Mouse (Mus musculus) limb, embryonic 14.5 days (tissue): ENCODE data around the gene Pla2g5. TPM values are rescaled to one million over a fixed set of nuclear protein-coding genes. Genes with fewer than 3 reads are reported as not detected.

Experiments used
- ATAC-seq: fragments of 200-750 bp; cut with Nextera tagmentation; 2 replicates; pipeline ENCODE4 v1.8.0; 2017; ENCODE audit warnings: low read depth, moderate number of reproducible peaks, moderate TSS enrichment; ENCODE audit not compliant: low FRiP score
- DNase-seq: peaks from one replicate; pipeline ENCODE4 v3.0.0-alpha.2; 2015; ENCODE audit warnings: low spot score
- H3K27ac ChIP-seq: fragments of 300-500 bp; sonication (generic); replicated peaks from 2 replicates; pipeline ENCODE4 v1.5.1; 2014; ENCODE audit warnings: low read depth, mild to moderate bottlenecking, low read length, moderate library complexity, mixed read lengths
- H3K27me3 ChIP-seq: fragments of 300-500 bp; sonication (generic); 2 replicates; pipeline ENCODE4 v1.6.1; 2014; ENCODE audit warnings: low read length, mixed read lengths; ENCODE audit not compliant: control insufficient read depth, insufficient read depth
- H3K36me3 ChIP-seq: fragments of 300-500 bp; sonication (generic); 2 replicates; pipeline ENCODE4 v1.6.1; 2014; ENCODE audit warnings: mild to moderate bottlenecking, low read length, moderate library complexity, mixed read lengths; ENCODE audit not compliant: control insufficient read depth, insufficient read depth
- H3K4me1 ChIP-seq: fragments of 300-500 bp; sonication (generic); 2 replicates; pipeline ENCODE4 v1.6.1; 2014; ENCODE audit warnings: antibody characterized with exemption, low read length, mixed read lengths; ENCODE audit not compliant: control insufficient read depth, insufficient read depth
- H3K4me2 ChIP-seq: fragments of 300-500 bp; sonication (generic); replicated peaks from 2 replicates; pipeline ENCODE4 v1.6.1; 2014; ENCODE audit warnings: low read depth, mild to moderate bottlenecking, low read length, moderate library complexity; ENCODE audit not compliant: severe bottlenecking
- H3K4me3 ChIP-seq: fragments of 300-500 bp; sonication (generic); replicated peaks from 2 replicates; pipeline ENCODE4 v1.5.1; 2014; ENCODE audit warnings: low read length
- H3K9ac ChIP-seq: fragments of 300-500 bp; sonication (generic); 2 replicates; pipeline ENCODE4 v1.6.1; 2014; ENCODE audit warnings: mild to moderate bottlenecking, low read depth, low read length, moderate library complexity; ENCODE audit not compliant: severe bottlenecking
- H3K9me3 ChIP-seq: fragments of 300-500 bp; sonication (generic); 2 replicates; pipeline ENCODE4 v1.6.1; 2016; ENCODE audit warnings: low read length; ENCODE audit not compliant: control insufficient read depth
- POLR2A ChIP-seq: fragments of 200-500 bp; IDR thresholded peaks from 2 replicates; pipeline ENCODE4 v1.8.0; 2012; ENCODE audit warnings: inconsistent platforms, mild to moderate bottlenecking, moderate library complexity, borderline replicate concordance; ENCODE audit not compliant: insufficient read depth, insufficient read length; ENCODE audit errors: extremely low read depth
- WGBS: fragments of 180-500 bp; shearing (Covaris S2); extraction: QIAGEN DNeasy Blood & Tissue Kit; methylation state at CpG from one replicate; pipeline ENCODE4 v1.1.7; 2014; 5-methylcytosine and 5-hydroxymethylcytosine counted together
- polyA plus RNA-seq, 2 experiments: library from polyadenylated mRNA; depleted of rRNA in 1 of 2; stranded (reverse) in 1 of 2; unstranded in 1 of 2; fragments of >200 nt; fragmentation: Nextera tagmentation in 1 of 2; extraction: Ambion mirVana in 1 of 2; gene quantifications; 2 replicates each; pipeline versions ENCODE4 v1.2.1 to v1.2.3; 2012 to 2014

Pla2g5 gene
- polyA plus RNA-seq, 2 experiments = 0.62 to 1.3 TPM

GRCm38 (mm10) chr4:138788381-138788780 is 74.9 kb downstream of the Pla2g5 start:
- Histone ChIP-seq H3K4me3 (no peak overlapping the region), H3K4me1 (no peaks in the 10 kb centered on the region), H3K9ac (no peak overlapping the region), H3K27me3 (no peaks in the 10 kb centered on the region), H3K36me3 (no peaks in the 10 kb centered on the region), H3K4me2 (no peak overlapping the region), H3K27ac (no peak overlapping the region), H3K9me3 (no peaks in the 10 kb centered on the region)
- 72% methylated on average over 4 of the region's 4 CpGs for WGBS
- DNase-seq (no peak), ATAC-seq (no peak)
- no peak for TF ChIP-seq POLR2A

GRCm38 (mm10) chr4:138786141-138786540 is 77.1 kb downstream of the Pla2g5 start:
- Histone ChIP-seq H3K27me3 (no peaks in the 10 kb centered on the region), H3K36me3 (no peaks in the 10 kb centered on the region), H3K4me2 (no peak overlapping the region), H3K9me3 (no peaks in the 10 kb centered on the region), H3K4me3 (no peak overlapping the region), H3K4me1 (no peaks in the 10 kb centered on the region), H3K9ac (no peak overlapping the region), H3K27ac (no peak overlapping the region)
- TF ChIP-seq POLR2A = no peak
- ATAC-seq (no peak), DNase-seq (peak; percentile 17)
- 41% methylated on average over 4 of the region's 4 CpGs for WGBS

GRCm38 (mm10) chr4:138785721-138786120 is 77.6 kb downstream of the Pla2g5 start:
- Histone ChIP-seq H3K36me3 (no peaks in the 10 kb centered on the region), H3K4me1 (no peaks in the 10 kb centered on the region), H3K4me2 (no peak overlapping the region), H3K27ac (no peak overlapping the region), H3K9ac (no peak overlapping the region), H3K4me3 (no peak overlapping the region), H3K27me3 (no peaks in the 10 kb centered on the region), H3K9me3 (no peaks in the 10 kb centered on the region)
- ATAC-seq (no peak), DNase-seq (no peak)
- 55% methylated on average over 4 of the region's 4 CpGs for WGBS
- TF ChIP-seq POLR2A = no peak

- DNase-seq = no peak
- Histone ChIP-seq H3K4me3 (no peak overlapping the region), H3K27me3 (no peaks in the 10 kb centered on the region), H3K4me1 (no peaks in the 10 kb centered on the region), H3K4me2 (no peak overlapping the region), H3K27ac (no peak overlapping the region), H3K36me3 (no peaks in the 10 kb centered on the region), H3K9me3 (no peaks in the 10 kb centered on the region), H3K9ac (no peak overlapping the region)
- TF ChIP-seq POLR2A = no peak
- no peak for ATAC-seq
- WGBS = 79% methylated on average over 6 of the region's 6 CpGs
Observed at GRCm38 (mm10) chr4:138782098-138782497, 81.2 kb downstream of the Pla2g5 start.

DNA sequence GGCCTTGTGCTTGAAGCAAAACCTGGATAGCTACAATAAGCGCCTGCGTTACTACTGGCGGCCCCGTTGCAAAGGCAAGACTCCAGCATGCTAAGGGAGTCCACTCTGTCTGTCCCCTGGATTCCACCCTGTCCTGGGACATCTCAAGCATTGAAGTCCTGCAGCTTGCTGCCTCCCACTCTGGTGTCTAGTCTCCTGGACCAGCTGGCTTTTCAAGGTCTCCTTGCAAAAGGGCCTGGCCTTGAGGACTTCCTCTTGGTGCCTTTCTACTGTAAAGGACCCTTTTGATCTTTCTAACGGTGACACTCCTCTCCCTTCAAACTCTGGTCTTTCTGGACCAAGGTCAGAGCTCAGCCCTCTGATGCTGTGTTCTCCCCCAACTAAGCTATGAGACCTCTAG is 83.0 kb downstream of the Pla2g5 start:
- Histone ChIP-seq H3K27ac (no peak overlapping the region), H3K4me2 (no peak overlapping the region), H3K27me3 (no peaks in the 10 kb centered on the region), H3K4me1 (no peaks in the 10 kb centered on the region), H3K36me3 (no peaks in the 10 kb centered on the region), H3K9me3 (no peaks in the 10 kb centered on the region), H3K4me3 (no peak overlapping the region), H3K9ac (no peak overlapping the region)
- WGBS = 86% methylated on average over 5 of the region's 5 CpGs
- ATAC-seq (no peak), DNase-seq (no peak)
- TF ChIP-seq POLR2A = no peak
